Mouse (Mus musculus) heart, adult 2 months (tissue): ENCODE results near the gene Nup210l. TPM values are rescaled to one million over a fixed set of nuclear protein-coding genes. Genes with fewer than 3 reads are reported as not detected.

Source experiments
- DNase-seq, 2 experiments: peaks; one replicate each; pipeline ENCODE4 v3.0.0; 2021
- H3K27ac ChIP-seq: fragments of 200-600 bp; 2 replicates; pipeline ENCODE4 v1.8.1; 2022
- H3K27me3 ChIP-seq: fragments of 200-500 bp; 2 replicates; pipeline ENCODE4 v1.6.1; 2012; ENCODE audit warnings: mild to moderate bottlenecking, low read length, inconsistent platforms, mixed read lengths; ENCODE audit not compliant: control insufficient read depth, insufficient read depth
- H3K36me3 ChIP-seq: fragments of 200-500 bp; 2 replicates; pipeline ENCODE4 v1.6.1; 2012; ENCODE audit warnings: low read length, inconsistent platforms; ENCODE audit not compliant: control insufficient read depth, insufficient read depth
- H3K4me1 ChIP-seq: fragments of 200-500 bp; 2 replicates; pipeline ENCODE4 v1.6.1; 2011; ENCODE audit warnings: low read length; ENCODE audit not compliant: control insufficient read depth, insufficient read depth
- H3K4me3 ChIP-seq: fragments of 200-600 bp; 2 replicates; pipeline ENCODE4 v1.8.1; 2022
- H3K79me2 ChIP-seq: fragments of 200-500 bp; replicated peaks from 2 replicates; pipeline ENCODE4 v1.6.1; 2012; ENCODE audit warnings: mild to moderate bottlenecking, inconsistent platforms, low read length, moderate library complexity, mixed read lengths; ENCODE audit not compliant: control insufficient read depth, insufficient read depth
- H3K9ac ChIP-seq: fragments of 200-500 bp; 2 replicates; pipeline ENCODE4 v1.6.1; 2012; ENCODE audit warnings: low read depth, mild to moderate bottlenecking, control low read depth, inconsistent platforms, low read length, mixed read lengths
- CTCF ChIP-seq: fragments of 200-600 bp; IDR thresholded peaks from 2 replicates; pipeline ENCODE4 v1.8.1; 2022; ENCODE audit warnings: antibody characterized with exemption, mild to moderate bottlenecking, moderate library complexity
- EP300 ChIP-seq: fragments of 200-500 bp; IDR thresholded peaks from 2 replicates; pipeline ENCODE4 v1.6.1; 2011; ENCODE audit warnings: low read depth, low read length, control low read depth; ENCODE audit not compliant: insufficient read depth
- POLR2A ChIP-seq: fragments of 200-500 bp; IDR thresholded peaks from 2 replicates; pipeline ENCODE4 v1.6.1; 2011; ENCODE audit warnings: mild to moderate bottlenecking, low read depth, low read length, control low read depth; ENCODE audit not compliant: insufficient read depth
- WGBS: fragments of 180-500 bp; shearing (Covaris S2); methylation state at CpG from one replicate; pipeline ENCODE4 v1.1.7; 2018; 5-methylcytosine and 5-hydroxymethylcytosine counted together
- intact Hi-C: fragments of 180-260 bp; cut with DNase I; formaldehyde crosslinking; loops from one replicate; pipeline ENCODE4 v1.15.1; 2025
- microRNA-seq, 2 experiments: library from miRNA; unstranded; fragments of <30 nt; microRNA quantifications; one replicate each; pipeline ENCODE4 v1.2.0; 2021
- polyA plus RNA-seq: library from polyadenylated mRNA; depleted of rRNA; stranded (reverse); fragments of >200 nt; gene quantifications from 2 replicates; pipeline ENCODE4 v1.2.3, GENCODE M21; 2012; rRNA removed
- total RNA-seq, 2 experiments: library from RNA; stranded (reverse); gene quantifications; 2 replicates each; pipeline ENCODE4 v1.2.3; 2021

The Nup210l gene
- total and polyA plus RNA-seq, 3 experiments: 0.11 to 0.14 (median 0.13) TPM

DNA sequence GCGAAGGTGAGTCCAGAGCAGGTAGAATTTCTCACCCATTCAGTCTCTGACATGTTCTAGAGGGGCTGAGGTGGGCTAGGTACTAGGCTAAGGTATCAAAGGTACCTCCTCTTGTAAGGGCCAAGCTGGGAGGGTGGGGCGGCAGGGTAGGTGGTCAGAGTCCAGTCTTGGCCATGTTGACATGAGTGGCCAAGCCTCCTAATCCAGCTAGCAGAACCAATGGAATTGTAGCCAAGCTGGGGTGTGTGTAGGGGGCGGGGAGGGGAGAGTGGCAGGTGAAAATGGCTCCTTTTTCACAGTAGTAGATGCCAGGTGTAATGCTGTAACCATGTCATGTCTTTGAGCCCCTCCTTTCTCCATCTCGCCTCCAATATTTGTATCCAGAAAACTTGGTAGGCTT, 154.6 kb downstream of the Nup210l start:
- no peak for DNase-seq
- Histone ChIP-seq H3K9ac (no peak overlapping the region), H3K4me3 (no peak overlapping the region), H3K27ac (no peak overlapping the region), H3K4me1 (peaks cover 6% of the 10 kb centered on the region), H3K27me3 (no peaks in the 10 kb centered on the region), H3K79me2 (peaks cover 3% of the 10 kb centered on the region; the same call in 1 of the 2 replicates), H3K36me3 (no peaks in the 10 kb centered on the region)
- intact Hi-C loops: no loop called here
- WGBS: 92% methylated on average over 4 of the region's 4 CpGs
- TF ChIP-seq POLR2A (no peak), EP300 (no peak), CTCF (no peak)

Small RNA genes lying within 50 kb of the gene (microRNA-seq; reads per million reads assigned to microRNA genes)
- gene Mir190b: 25.2 to 29.0 reads per million in 2 experiments

Other genes with a start within 250 kb of the Nup210l start
- 1 to 10 TPM; 4.3 to 4.8 TPM for gene Il6ra, start 190.9 kb upstream of the Nup210l start, total RNA-seq
- 2.5 and 2.8 TPM in 2 replicates for gene Il6ra, start 190.9 kb upstream of the Nup210l start, polyA plus RNA-seq
- gene Atp8b2, start 140.6 kb upstream of the Nup210l start, total RNA-seq: 10 to 100 TPM; 15.7 to 18.0 TPM
- 27.3 and 50.1 TPM in 2 replicates for gene Atp8b2, start 140.6 kb upstream of the Nup210l start, polyA plus RNA-seq
- 10 to 100 TPM; 40.1 to 48.2 TPM for gene Hax1, start 105.4 kb upstream of the Nup210l start, total RNA-seq
- gene Hax1, start 105.4 kb upstream of the Nup210l start, polyA plus RNA-seq: 32.5 and 54.3 TPM in 2 replicates
- 10 to 100 TPM; 81.6 to 96.1 TPM for gene 4933434E20Rik, start 52.5 kb upstream of the Nup210l start, total RNA-seq
- gene 4933434E20Rik, start 52.5 kb upstream of the Nup210l start, polyA plus RNA-seq: 52.8 and 85.1 TPM in 2 replicates
- gene Ubap2l, start 51.5 kb upstream of the Nup210l start, total RNA-seq: 100 to 1,000 TPM; 104 to 116 TPM
- gene Ubap2l, start 51.5 kb upstream of the Nup210l start, polyA plus RNA-seq: 104 and 137 TPM in 2 replicates
- gene Tpm3, start 31.5 kb upstream of the Nup210l start, total RNA-seq: 10 to 100 TPM; 42.2 to 44.5 TPM
- gene Tpm3, start 31.5 kb upstream of the Nup210l start, polyA plus RNA-seq: 48.9 and 60.5 TPM in 2 replicates
- gene Rps27, start 109.5 kb downstream of the Nup210l start, total RNA-seq: 1,000 to 10,000 TPM; 1,040 to 1,280 TPM
- 696 and 1,017 TPM in 2 replicates for gene Rps27, start 109.5 kb downstream of the Nup210l start, polyA plus RNA-seq
- gene Rab13, start 109.6 kb downstream of the Nup210l start, total RNA-seq: 1 to 10 TPM; 5.5 to 5.6 TPM
- gene Rab13, start 109.6 kb downstream of the Nup210l start, polyA plus RNA-seq: 3.1 TPM in 2 replicates
- gene Jtb, start 127.5 kb downstream of the Nup210l start, total RNA-seq: 10 to 100 TPM; 49.3 to 56.6 TPM
- gene Jtb, start 127.5 kb downstream of the Nup210l start, polyA plus RNA-seq: 36.0 and 42.3 TPM in 2 replicates
- under 1 TPM; 0.14 to 0.16 TPM for gene Creb3l4, start 139.4 kb downstream of the Nup210l start, total RNA-seq
- gene Creb3l4, start 139.4 kb downstream of the Nup210l start, polyA plus RNA-seq: 0.53 and 0.55 TPM in 2 replicates
- 10 to 100 TPM; 67.6 to 75.5 TPM for gene Slc39a1, start 144.0 kb downstream of the Nup210l start, total RNA-seq
- 57.3 and 83.7 TPM in 2 replicates for gene Slc39a1, start 144.0 kb downstream of the Nup210l start, polyA plus RNA-seq
- gene Crtc2, start 150.0 kb downstream of the Nup210l start, total RNA-seq: 10 to 100 TPM; 16.6 to 17.1 TPM
- gene Crtc2, start 150.0 kb downstream of the Nup210l start, polyA plus RNA-seq: 32.9 and 33.7 TPM in 2 replicates
- gene Dennd4b, start 161.1 kb downstream of the Nup210l start, total RNA-seq: 10 to 100 TPM; 35.7 to 36.5 TPM
- 45.6 and 45.9 TPM in 2 replicates for gene Dennd4b, start 161.1 kb downstream of the Nup210l start, polyA plus RNA-seq
- gene Gatad2b, start 189.0 kb downstream of the Nup210l start, total RNA-seq: 10 to 100 TPM; 40.0 to 45.3 TPM
- gene Gatad2b, start 189.0 kb downstream of the Nup210l start, polyA plus RNA-seq: 17.7 and 21.0 TPM in 2 replicates